Mouse (Mus musculus): Measurements from ENCODE around the gene 1700042G07Rik. TPM values are rescaled to one million over a fixed set of nuclear protein-coding genes. Genes with fewer than 3 reads are reported as not detected.
"Not testable (repeated sequence)": the region's sequence is repeated elsewhere in the genome, so short reads cannot be mapped to it uniquely, and the experiment has no call there.

1700042G07Rik gene
- polyA plus RNA-seq, 1 experiment from 2014 or later, result not detected

- Histone ChIP-seq H3K9me3 (ENCODE audit: control insufficient read depth, low read length) (no peaks in the 10 kb centered on the region), H3K4me1 (replicated peaks; ENCODE audit: control insufficient read depth, insufficient read depth, low read length) (no peaks in the 10 kb centered on the region), H3K27me3 (ENCODE audit: control insufficient read depth, insufficient read depth, low read length) (no peaks in the 10 kb centered on the region), H3K4me2 (replicated peaks) (no peak overlapping the region), H3K9ac (no peak overlapping the region), H3K4me3 (replicated peaks; ENCODE audit: low read length) (no peak overlapping the region), H3K27ac (no peak overlapping the region), H3K36me3 (replicated peaks; ENCODE audit: control insufficient read depth, insufficient read depth) (no peaks in the 10 kb centered on the region)
- DNase-seq (ENCODE audit: low spot score), result no peak
- 66% methylated on average over 4 of the region's 4 CpGs for WGBS
- ATAC-seq (ENCODE audit: low FRiP score), result no peak
These were observed 19.2 kb downstream of the 1700042G07Rik start for GRCm38 (mm10) chr4:116192286-116192835.

DNA sequence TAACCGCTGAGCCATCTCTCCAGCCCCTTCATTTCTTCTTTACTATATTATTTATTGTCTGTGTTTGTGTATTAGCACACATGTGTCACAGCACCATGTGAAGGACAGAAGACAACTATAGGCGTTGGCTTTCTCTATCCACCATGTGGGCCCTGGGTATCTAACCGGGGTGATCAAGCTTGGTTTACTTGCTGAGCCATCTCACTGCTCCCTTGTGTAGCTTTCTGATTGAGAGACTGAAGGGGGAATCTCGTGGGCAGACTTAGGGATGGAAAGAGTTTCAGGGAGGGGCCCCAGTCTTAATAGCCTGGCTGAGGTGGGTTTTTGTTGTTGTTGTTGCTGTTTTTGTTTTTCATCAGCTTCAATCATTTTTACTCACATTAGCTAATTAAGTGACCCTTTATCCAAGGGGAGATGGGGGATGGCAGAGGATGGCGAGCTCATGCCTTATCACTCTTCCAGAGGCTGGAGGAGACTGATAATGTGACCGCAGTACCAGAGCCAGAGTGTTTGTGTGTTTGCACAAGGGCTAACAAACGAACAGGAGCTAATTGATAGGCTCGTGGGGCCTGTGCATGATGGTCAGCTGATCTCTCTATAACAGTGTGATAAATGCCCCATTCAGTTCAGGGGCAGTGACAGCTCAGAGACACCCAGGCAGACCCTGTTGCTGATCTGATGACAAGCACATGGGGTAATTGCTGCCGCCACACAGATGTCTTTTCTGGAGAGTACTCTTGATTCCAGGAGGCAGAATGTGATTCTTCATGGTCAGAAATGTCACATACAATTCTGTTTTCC lies 20.6 kb downstream of the 1700042G07Rik start:
- no peaks in the 10 kb centered on the region for H3K4me1 ChIP-seq (replicated peaks; ENCODE audit: control insufficient read depth, insufficient read depth, low read length)
- DNase-seq (ENCODE audit: low spot score), result no peak
- no peaks in the 10 kb centered on the region for H3K9me3 ChIP-seq (ENCODE audit: control insufficient read depth, low read length)
- H3K4me3 ChIP-seq (replicated peaks; ENCODE audit: low read length), result no peak overlapping the region
- no peak overlapping the region for H3K27ac ChIP-seq
- H3K4me2 ChIP-seq (replicated peaks), result no peak overlapping the region
- no peak overlapping the region for H3K9ac ChIP-seq
- ATAC-seq (ENCODE audit: low FRiP score), result no peak
- 69% methylated on average over 9 of the region's 9 CpGs for WGBS
- no peaks in the 10 kb centered on the region for H3K36me3 ChIP-seq (replicated peaks; ENCODE audit: control insufficient read depth, insufficient read depth)
- no peaks in the 10 kb centered on the region for H3K27me3 ChIP-seq (ENCODE audit: control insufficient read depth, insufficient read depth, low read length)

GRCm38 (mm10) chr4:116198422-116198821 lies 25.2 kb downstream of the 1700042G07Rik start:
- Histone ChIP-seq H3K4me2 (replicated peaks) (no peak overlapping the region), H3K4me1 (replicated peaks; ENCODE audit: control insufficient read depth, insufficient read depth, low read length) (no peaks in the 10 kb centered on the region), H3K4me3 (replicated peaks; ENCODE audit: low read length) (no peak overlapping the region), H3K27me3 (ENCODE audit: control insufficient read depth, insufficient read depth, low read length) (no peaks in the 10 kb centered on the region), H3K9ac (no peak overlapping the region), H3K9me3 (ENCODE audit: control insufficient read depth, low read length) (no peaks in the 10 kb centered on the region), H3K36me3 (replicated peaks; ENCODE audit: control insufficient read depth, insufficient read depth) (no peaks in the 10 kb centered on the region), H3K27ac (no peak overlapping the region)
- 78% methylated on average over 2 of the region's 2 CpGs for WGBS
- DNase-seq (ENCODE audit: low spot score), result no peak
- no peak for ATAC-seq (ENCODE audit: low FRiP score)

DNA sequence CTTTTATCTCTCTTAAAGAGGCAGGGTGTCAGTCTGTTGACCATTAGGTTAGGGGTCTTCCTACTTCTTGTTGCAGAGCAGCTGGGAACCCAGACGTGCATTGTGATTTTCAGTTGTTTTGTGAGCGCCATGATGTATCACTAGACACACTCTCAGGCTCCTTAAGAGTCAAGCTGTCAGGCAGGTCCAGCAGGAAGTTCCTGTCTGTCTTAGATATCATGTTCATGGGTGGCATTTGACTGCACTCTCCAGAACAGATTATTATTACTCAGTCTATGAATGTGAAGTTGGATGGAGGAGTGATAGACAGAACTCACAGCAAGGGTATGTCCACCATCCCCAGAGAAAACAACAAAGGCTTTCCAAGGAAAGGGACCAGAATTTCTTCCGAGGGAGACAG lies 31.2 kb downstream of the 1700042G07Rik start:
- no peaks in the 10 kb centered on the region for H3K27me3 ChIP-seq (ENCODE audit: control insufficient read depth, insufficient read depth, low read length)
- 71% methylated on average over 3 of the region's 3 CpGs for WGBS
- H3K9ac ChIP-seq, result no peak overlapping the region
- DNase-seq (ENCODE audit: low spot score) (no peak), ATAC-seq (ENCODE audit: low FRiP score) (no peak)
- H3K4me1 ChIP-seq (replicated peaks; ENCODE audit: control insufficient read depth, insufficient read depth, low read length), result no peaks in the 10 kb centered on the region
- H3K27ac ChIP-seq, result no peak overlapping the region
- no peaks in the 10 kb centered on the region for H3K36me3 ChIP-seq (replicated peaks; ENCODE audit: control insufficient read depth, insufficient read depth)
- no peak overlapping the region for H3K4me3 ChIP-seq (replicated peaks; ENCODE audit: low read length)
- H3K9me3 ChIP-seq (ENCODE audit: control insufficient read depth, low read length), result no peaks in the 10 kb centered on the region
- no peak overlapping the region for H3K4me2 ChIP-seq (replicated peaks)

DNA sequence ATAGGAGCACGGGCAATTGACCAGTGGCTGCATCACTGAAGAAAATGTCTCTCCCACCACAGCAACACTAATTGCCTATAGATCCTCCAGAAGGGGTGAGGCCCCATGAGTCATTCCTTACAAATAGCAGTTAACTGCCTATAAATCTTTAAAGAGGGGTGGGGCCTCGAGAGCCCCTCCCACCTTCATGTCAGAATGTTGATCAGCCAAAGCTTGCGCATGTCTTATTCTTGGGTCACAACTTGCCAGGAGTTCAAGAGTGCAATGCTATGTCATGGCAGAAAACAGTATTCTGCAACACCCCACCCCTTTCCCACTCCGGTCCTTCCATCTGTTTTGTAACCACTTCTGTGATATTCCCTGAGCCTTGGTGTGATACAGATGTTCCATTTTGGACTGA lies 33.4 kb downstream of the 1700042G07Rik start:
- ATAC-seq (ENCODE audit: low FRiP score), result no peak
- WGBS, result 85% methylated on average over 4 of the region's 4 CpGs

GRCm38 (mm10) chr4:116208891-116209290 lies 35.7 kb downstream of the 1700042G07Rik start:
- Histone ChIP-seq H3K27me3 (ENCODE audit: control insufficient read depth, insufficient read depth, low read length) (no peaks in the 10 kb centered on the region), H3K27ac (no peak overlapping the region), H3K4me1 (replicated peaks; ENCODE audit: control insufficient read depth, insufficient read depth, low read length) (no peaks in the 10 kb centered on the region), H3K4me2 (replicated peaks) (no peak overlapping the region), H3K9ac (no peak overlapping the region), H3K4me3 (replicated peaks; ENCODE audit: low read length) (no peak overlapping the region), H3K36me3 (replicated peaks; ENCODE audit: control insufficient read depth, insufficient read depth) (no peaks in the 10 kb centered on the region), H3K9me3 (ENCODE audit: control insufficient read depth, low read length) (no peaks in the 10 kb centered on the region)
- WGBS, result 85% methylated on average over 1 of the region's 1 CpGs
- no peak for ATAC-seq (ENCODE audit: low FRiP score)
- no peak for DNase-seq (ENCODE audit: low spot score)

More for the DNA sequence above, 33.4 kb downstream of the 1700042G07Rik start:
- H3K27ac ChIP-seq, result no peak overlapping the region
- no peaks in the 10 kb centered on the region for H3K27me3 ChIP-seq (ENCODE audit: control insufficient read depth, insufficient read depth, low read length)
- no peak overlapping the region for H3K4me2 ChIP-seq (replicated peaks)
- no peak overlapping the region for H3K9ac ChIP-seq
- no peaks in the 10 kb centered on the region for H3K9me3 ChIP-seq (ENCODE audit: control insufficient read depth, low read length)
- H3K4me3 ChIP-seq (replicated peaks; ENCODE audit: low read length), result no peak overlapping the region
- H3K4me1 ChIP-seq (replicated peaks; ENCODE audit: control insufficient read depth, insufficient read depth, low read length), result no peaks in the 10 kb centered on the region
- H3K36me3 ChIP-seq (replicated peaks; ENCODE audit: control insufficient read depth, insufficient read depth), result no peaks in the 10 kb centered on the region
- DNase-seq (ENCODE audit: low spot score), result no peak

DNA sequence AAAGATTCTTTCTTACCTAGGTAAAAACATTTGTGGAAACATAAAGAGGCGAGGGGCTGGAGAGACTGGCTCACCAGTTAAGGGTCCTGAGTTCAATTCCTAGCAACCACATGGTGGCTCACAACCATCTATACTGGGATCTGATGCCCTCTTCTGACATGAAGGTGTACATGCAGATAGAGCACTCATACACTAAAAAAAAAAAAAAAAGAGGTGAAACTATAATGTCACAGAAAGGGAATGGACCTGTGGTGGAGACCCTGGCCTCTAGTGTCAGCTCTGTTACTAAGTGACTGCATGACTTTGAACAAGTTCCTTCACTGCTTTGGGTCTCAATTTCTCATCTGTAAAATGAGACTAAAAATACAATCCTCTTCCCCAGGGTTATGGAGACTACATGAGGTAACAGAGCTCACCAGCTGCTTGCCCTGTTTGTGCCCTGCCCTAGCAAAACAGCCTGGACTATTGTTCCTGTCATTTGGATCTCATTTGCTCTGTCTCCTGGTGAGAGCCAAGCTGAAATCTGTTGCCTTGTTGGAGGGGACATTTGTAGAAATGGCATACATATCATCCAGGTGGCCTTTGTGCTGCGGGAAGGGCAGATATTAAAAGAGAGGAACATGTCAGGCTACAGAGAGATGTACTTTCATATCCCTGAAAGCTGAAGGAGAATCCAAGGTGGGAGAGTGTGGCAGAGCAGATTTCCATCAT lies 42.9 kb downstream of the 1700042G07Rik start:
- Histone ChIP-seq H3K4me1 (replicated peaks; ENCODE audit: control insufficient read depth, insufficient read depth, low read length) (0 out of 2 replicates have a peak, but pooled peaks cover 4% of the 10 kb centered on the region), H3K9ac (no peak overlapping the region), H3K27ac (no peak overlapping the region), H3K36me3 (replicated peaks; ENCODE audit: control insufficient read depth, insufficient read depth) (no peaks in the 10 kb centered on the region), H3K9me3 (ENCODE audit: control insufficient read depth, low read length) (no peaks in the 10 kb centered on the region), H3K4me3 (replicated peaks; ENCODE audit: low read length) (no peak overlapping the region), H3K4me2 (replicated peaks) (no peak overlapping the region), H3K27me3 (ENCODE audit: control insufficient read depth, insufficient read depth, low read length) (no peaks in the 10 kb centered on the region)
- ATAC-seq (ENCODE audit: low FRiP score), result no peak
- DNase-seq (ENCODE audit: low spot score), result no peak
- WGBS, result 88% methylated on average over 2 of the region's 2 CpGs

- Histone ChIP-seq H3K4me3 (replicated peaks; ENCODE audit: low read length) (no peak overlapping the region), H3K4me2 (replicated peaks) (no peak overlapping the region), H3K36me3 (replicated peaks; ENCODE audit: control insufficient read depth, insufficient read depth) (no peaks in the 10 kb centered on the region), H3K4me1 (replicated peaks; ENCODE audit: control insufficient read depth, insufficient read depth, low read length) (0 out of 2 replicates have a peak, but pooled peaks cover 4% of the 10 kb centered on the region), H3K27me3 (ENCODE audit: control insufficient read depth, insufficient read depth, low read length) (no peaks in the 10 kb centered on the region), H3K9me3 (ENCODE audit: control insufficient read depth, low read length) (no peaks in the 10 kb centered on the region), H3K9ac (no peak overlapping the region), H3K27ac (no peak overlapping the region)
- DNase-seq (ENCODE audit: low spot score) (no peak), ATAC-seq (ENCODE audit: low FRiP score) (no peak)
- WGBS, result 78% methylated on average over 2 of the region's 2 CpGs
These were observed 43.9 kb downstream of the 1700042G07Rik start for GRCm38 (mm10) chr4:116217046-116217445.

DNA sequence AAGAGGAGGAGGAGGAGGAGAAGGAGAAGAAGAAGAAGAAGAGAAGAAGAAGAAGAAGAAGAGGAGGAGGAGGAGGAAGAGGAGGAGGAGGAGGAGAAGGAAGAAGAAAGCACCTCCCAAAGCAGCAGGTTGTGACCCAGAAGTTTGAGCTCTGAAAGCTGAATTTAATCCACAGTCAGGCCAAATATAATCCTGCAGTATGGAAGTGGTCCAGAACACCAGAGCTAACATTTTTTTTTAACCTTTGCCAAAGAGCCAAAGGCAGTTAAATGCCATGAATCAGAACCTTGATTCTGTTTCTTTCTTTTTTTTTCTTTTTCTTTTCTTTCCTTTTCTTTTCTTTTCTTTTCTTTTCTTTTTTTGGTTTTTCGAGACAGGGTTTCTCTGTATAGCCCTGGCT lies 44.5 kb downstream of the 1700042G07Rik start:
- not testable (repeated sequence) for H3K9me3 ChIP-seq (ENCODE audit: control insufficient read depth, low read length); DNase-seq (ENCODE audit: low spot score); H3K9ac ChIP-seq; H3K4me1 ChIP-seq (replicated peaks; ENCODE audit: control insufficient read depth, insufficient read depth, low read length); H3K27me3 ChIP-seq (ENCODE audit: control insufficient read depth, insufficient read depth, low read length); ATAC-seq (ENCODE audit: low FRiP score); H3K4me3 ChIP-seq (replicated peaks; ENCODE audit: low read length); H3K27ac ChIP-seq; H3K4me2 ChIP-seq (replicated peaks); H3K36me3 ChIP-seq (replicated peaks; ENCODE audit: control insufficient read depth, insufficient read depth)
- WGBS, result no CpG with 5 or more reads among the region's 1 CpGs
